Mouse (Mus musculus) brain, adult 2 months (tissue): Measurements from ENCODE around the gene Gm3336.
A peak's percentile ranks its signal among the peaks of the same experiment; 100 is the strongest.

Experiments
- DNase-seq: peaks from one replicate; pipeline ENCODE4 v3.0.0; 2011; ENCODE audit warnings: low read depth, low spot score

Gene Gm3336

DNA sequence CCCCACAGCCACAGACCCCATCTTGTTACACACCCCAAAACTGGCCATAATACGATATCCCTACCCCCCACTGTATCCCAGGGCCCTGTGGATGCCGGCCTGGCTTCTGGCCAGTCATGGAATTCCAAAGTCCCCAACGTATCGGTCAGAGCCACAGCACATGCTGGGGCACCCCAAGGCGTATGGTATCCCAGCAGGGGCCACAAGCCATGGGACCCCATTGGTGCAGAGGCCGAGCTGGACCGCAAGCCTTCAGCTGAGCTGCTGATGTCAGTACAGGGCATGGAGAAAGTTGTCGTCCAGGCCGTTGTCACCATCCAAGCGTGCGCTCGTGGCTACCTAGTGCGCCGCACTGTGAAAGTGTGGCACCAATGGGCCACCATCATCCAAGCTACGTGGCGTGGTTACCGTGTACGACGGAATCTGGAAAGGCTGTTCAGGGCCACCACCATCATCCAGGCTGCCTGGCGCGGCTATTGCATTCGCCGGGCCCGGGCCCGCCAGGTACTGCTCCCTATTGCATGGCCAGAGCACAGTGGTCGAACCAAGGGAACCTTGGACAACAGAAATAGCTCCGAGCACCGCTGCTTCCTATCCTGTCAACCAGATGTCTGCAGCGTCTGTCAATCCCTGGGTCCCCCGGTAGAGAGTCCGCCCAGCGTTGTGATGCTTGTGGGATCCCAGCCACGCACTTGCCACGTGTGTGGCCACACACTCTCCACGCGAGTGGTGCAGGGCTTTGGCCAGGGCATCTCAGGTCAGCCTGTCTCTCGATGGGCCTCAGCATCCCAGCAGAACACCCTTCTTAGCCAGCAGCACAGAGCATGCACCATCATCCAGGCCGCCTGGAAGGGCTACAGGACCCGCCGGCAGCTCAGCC, 1.6 kb upstream of the Gm3336 start:
- no peak for DNase-seq

DNA sequence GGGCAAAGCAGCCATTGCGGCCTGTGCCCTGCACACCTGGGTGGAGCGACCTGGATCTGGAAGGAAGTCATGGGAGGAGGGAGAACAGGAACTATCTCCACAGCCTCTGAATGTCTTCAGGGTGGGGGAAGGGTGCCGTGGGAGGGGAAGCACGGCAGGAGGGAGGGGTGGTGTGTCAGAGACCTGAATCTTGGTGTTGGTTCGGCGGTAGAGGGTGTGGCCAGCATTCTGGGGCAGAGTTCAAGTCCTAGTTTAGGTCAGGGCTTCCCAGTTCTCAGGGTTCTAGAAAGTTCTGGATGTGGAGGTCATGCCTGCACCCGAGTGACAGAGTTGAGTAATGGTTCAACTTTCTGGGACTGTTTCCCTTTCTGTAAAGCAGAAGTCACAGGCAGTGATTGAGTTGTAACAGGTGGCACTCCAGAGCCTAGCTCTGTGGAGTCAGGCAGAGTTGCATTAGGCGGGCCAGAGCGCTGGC, 1.5 kb downstream of the Gm3336 start:
- DNase-seq, result no peak

DNA sequence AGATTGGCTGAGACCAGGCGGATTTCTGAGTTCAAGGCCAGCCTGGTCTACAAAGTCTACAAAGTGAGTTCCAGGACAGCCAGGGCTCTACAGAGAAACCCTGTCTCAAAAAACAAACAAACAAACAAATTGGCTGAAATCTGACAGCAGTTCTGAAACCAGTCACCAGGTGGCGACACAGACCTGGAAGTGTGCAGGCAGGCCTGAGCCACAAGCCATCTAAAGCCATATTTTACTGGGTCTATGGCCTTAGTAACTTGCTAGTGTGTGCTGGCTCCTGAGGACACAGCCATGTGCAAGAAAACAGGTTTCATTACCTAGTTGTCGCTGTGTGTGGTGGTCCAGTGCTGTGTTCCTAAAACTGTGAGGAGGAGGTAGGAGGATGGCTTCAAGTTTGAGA, 2.4 kb downstream of the Gm3336 start:
- peak; percentile 84 for DNase-seq

DNA sequence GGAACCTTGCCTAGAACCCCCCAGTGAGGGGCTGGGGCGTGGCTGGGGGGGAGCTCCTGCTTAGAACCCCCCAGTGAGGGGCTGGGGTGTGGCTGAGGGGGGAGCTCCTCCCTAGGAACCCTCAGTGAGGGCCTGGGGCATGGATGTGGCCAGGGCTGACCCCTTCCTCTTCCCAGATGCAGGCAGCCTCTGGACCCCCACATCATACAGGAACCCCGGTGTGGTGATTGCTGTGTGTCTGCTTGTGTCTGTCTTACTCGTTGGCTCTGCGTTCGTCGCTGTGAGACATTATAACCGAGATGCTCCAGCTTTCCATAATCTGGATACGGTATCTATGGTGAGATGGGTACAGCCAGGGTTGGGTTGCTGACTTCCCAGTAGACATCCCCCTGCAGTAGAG, 3.3 kb downstream of the Gm3336 start:
- no peak for DNase-seq

DNA sequence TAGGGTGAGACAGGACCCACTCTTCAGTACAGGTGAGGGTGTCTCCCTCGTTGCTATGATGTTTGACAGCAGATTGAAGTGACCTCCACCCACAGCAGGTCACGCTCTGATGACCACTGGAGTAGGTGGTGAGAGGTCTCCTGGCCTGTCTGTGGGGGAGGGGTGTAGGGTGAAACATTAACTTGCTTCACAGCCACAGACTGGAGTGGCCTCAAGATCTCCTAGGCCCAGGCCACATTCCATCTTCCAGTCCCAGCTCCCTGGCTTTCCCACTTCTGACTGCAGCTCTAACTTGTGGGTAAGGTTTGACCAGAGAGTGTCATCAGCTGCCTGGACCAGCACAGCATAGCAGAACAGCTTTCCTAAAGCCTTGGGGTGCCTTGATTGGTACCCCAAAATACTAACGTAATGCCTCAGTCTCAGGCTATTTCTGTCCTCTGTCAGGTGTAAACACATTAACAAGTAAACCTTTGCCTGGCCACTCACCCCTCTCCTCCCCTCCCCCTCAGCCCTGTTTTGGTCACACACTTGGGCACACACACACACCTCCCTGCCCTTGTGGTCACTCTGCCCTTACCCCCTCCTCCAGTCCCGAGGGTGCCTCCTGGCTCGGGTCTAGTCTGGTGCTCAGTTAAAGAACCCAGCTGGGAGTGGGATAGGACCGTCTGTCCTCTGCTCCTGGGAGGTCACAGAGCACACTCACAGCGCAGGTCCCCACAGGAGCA, 5.3 kb downstream of the Gm3336 start, which contains the start of gene Pde4c:
TSS of gene Pde4c (plus strand) at position 235 of the 725 bp plus-strand sequence.
- DNase-seq, result no peak

DNA sequence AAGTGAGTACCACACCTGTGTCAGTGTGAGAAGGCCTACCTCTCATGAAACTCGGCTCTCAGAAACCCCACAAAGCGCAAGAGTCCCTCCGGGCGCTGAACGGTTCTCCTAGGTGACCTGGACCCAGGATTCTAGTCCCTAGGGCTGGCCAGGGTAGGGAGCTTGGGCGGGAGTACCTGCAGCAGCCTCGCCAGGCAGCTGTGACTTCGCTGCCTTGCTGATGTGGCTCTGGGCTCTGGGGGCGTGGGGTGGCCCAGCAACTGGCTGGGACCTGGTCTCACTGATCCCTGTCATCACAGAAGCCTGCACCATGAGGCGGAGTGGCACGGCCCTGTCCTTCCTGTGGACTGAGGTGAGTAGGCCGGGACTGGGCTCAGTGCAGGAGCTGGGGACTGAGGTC, 5.9 kb downstream of the Gm3336 start:
- no peak for DNase-seq

DNA sequence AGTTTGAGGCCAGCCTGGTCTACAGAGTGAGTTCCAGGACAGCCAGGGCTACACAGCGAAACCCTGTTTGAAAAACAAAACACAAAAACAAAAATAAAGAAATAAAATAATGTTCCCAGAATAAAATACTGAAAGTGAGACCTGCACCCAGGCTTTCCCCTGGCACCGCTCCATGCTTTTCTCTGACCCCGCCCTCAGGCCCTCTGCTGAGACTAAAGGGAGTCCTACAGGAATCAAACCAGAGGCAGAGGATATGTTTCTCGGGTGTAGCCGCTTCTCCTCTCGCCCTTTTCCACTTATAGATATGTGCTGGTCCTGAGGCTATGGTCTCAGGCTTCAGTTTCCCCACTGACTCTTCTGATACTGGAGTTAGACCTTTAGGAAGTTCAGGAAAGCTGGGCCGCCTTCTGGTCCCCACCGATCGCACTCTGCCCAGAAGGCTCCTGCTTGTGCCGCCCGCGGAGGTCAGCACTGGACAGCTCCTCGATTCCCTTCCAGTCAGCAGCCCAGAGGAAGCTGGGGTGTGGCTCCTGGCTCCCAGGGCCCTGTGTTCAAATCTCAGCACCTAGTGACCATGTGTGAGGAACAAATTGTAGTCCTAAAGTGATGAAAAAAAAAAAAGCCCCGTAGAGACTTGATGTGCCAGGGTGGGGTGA, 7.6 kb downstream of the Gm3336 start:
- DNase-seq, result no peak

DNA sequence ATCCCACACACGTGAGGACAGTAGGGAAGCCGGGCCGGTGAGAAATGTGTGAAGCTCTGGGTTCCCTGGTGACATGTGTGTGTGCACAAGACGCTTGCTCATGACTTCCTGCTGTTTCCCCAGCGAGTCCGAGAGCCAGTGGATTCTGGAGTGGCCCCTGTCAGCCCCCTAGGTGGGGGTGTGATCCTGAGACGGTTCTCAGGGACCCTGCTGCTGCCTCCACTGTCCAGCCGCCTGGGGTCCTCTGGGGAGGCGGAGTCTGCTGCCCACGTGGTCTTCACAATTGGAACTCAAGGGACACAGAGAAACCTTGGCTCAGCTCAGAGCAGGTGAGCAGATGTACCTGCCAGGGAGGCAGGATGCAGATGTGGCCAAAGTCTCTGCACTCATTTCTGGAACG, 8.4 kb downstream of the Gm3336 start:
- DNase-seq, result no peak

DNA sequence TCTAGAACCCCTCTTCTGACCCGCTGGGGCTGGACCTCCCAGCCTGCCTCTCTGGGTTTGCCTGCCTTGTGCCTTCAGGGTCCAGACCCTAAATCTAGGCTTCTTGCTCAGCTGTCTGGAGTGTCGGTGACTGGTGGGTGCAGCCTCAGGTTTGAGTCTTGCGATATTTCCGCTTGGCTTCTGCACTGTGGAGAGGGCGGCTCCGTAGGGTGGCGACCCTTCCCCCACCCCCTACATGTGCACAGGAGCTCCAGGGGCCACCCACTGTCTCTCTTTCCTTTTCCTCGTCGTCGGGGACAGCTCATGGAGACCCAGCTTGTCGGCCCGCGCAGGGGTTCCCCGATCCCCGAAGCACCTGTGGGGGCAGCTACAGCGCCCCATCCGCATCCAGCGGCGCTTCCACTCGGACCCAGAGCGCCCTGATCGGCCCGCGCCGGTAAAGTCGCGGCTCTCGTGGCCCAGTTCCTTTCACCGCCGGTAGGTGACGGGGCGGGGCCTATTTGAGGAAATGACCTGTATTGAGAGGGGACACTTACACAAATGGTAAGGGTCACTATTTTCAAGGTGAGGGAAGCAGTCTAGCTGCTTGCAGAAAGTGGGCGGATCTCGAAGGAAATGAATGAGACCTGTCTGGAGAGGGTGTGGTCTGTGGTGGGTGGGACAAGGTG, 11.6 kb downstream of the Gm3336 start:
- DNase-seq, result no peak

DNA sequence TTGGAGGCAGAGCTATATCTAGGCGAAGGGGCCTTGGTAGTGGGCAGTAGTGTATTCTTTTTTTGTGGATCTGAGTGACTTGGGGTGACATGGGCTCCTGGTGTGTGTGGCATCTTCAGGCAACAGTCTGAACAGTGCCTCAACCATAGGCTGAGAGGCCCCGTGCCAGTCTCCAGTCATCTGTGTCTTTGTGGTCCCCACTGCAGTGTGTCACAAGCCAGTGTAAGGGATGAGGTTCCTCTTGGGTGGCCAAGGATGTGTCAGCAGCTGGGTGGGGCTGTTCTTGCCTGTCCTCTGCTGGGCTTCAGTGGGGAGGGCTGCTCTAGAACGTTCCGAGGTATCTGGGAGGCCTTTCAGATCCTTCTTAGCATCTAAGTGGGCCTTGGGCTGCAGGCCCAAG, 12.6 kb downstream of the Gm3336 start:
- DNase-seq, result no peak

DNA sequence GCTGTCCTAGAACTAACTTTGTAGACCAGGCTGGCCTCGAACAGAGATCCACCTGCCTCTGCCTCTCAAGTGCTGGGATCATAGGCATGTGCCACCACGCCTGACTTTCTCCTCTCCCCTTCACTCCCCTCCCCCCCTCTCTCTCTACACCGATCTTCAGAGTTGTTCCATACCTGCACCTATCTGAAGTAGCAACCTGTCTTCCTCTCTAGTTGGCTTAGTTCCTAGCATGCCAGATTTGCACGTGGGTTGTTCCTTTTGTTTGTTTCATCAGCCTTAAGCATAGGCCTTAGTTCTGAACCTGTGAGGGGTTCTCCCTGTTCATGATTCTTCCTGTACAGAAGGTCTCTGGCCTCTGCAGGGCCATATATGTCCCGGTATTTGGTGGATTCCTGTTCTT, 19.4 kb downstream of the Gm3336 start:
- DNase-seq, result no peak

DNA sequence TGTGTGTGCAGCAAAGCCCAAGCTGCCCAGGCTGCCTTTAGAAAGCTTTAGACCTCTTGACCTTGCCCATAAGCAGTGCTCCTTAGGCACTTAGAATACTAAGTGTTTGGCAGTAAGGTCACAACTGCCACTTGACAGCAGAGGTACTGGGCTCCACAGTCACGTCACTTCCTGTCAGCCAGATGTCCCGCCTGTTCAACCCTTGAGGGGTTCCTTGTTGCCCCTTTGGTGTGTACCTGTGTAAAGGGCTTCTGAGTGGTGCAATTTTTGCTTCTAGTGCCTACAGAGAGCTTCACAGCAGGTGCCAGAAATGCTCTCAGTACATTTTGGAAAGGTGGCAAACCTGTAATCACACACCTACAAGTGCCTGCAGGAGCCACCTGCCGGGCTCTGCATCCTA, 19.9 kb downstream of the Gm3336 start:
- no peak for DNase-seq

DNA sequence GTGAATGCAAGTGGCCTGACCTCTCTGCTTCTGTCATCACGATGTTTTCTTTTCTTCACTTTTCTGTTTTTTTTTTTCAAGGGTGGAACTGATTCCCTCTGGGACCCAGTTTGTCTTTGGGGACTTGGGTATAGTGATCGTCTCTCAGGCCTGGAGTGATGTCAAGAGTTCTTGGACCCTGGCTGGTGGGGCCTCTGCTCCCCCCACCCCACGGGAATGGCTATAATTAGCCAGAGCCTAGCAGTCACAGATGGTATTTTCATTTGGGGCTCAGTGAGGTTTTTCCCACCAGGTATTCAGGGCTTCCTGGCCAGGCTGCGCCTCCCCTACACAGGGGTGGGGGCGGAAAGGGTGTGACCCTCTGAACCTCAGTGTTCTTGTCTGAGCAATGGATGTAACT, 23.3 kb downstream of the Gm3336 start:
- DNase-seq, result no peak

DNA sequence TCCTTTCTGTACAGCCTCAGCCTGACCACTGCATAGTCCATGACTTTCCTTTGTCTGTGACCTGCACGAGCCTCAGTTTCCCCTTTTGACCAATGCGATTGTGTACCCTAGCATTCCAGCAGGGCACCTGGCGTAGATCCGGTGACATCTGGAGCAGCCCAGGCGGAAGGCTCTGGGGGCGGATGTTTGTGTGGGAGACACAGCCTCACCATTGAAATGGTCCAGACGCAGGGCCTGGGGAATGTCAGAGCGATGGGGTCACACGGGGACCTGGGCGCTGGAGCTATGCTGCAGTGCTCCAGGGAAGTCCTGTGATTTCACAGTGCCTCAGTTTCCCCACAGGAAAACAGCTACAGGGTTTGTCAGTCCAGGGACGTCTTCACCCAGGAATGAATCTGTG, 23.8 kb downstream of the Gm3336 start:
- no peak for DNase-seq

DNA sequence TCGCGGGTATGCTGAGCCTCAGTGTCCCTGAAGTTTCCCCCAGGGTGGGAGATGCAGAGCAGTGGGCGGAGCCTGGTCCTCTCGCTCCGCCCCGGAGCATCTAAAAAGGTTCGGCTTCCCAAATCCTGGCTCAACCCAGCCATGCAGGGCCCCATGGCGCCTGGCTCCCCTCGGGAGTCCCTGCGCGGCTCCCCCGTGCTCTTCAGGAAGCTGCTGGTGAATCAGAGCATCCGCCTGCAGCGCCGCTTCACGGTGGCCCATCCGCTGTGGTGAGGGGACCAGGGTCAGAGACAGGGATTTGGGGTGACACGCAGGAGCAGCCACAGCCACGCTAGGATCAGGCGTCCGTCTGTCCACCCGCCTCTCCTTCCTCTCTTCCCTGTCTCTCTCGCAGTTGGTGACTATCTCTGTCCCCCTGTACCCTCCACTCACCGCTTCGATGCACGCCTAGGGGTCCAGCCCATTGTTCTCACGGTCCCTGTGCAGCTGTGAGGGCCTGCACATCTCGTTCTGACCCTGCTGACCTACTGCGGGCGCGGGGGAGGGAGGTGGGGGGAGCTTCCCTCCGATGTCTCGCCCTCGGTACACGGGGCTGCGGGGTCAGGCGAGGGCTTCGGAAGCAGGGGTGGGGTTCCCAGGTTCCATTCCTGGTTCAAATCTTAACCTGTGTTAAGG, 24.8 kb downstream of the Gm3336 start:
- peak; percentile 42 for DNase-seq

DNA sequence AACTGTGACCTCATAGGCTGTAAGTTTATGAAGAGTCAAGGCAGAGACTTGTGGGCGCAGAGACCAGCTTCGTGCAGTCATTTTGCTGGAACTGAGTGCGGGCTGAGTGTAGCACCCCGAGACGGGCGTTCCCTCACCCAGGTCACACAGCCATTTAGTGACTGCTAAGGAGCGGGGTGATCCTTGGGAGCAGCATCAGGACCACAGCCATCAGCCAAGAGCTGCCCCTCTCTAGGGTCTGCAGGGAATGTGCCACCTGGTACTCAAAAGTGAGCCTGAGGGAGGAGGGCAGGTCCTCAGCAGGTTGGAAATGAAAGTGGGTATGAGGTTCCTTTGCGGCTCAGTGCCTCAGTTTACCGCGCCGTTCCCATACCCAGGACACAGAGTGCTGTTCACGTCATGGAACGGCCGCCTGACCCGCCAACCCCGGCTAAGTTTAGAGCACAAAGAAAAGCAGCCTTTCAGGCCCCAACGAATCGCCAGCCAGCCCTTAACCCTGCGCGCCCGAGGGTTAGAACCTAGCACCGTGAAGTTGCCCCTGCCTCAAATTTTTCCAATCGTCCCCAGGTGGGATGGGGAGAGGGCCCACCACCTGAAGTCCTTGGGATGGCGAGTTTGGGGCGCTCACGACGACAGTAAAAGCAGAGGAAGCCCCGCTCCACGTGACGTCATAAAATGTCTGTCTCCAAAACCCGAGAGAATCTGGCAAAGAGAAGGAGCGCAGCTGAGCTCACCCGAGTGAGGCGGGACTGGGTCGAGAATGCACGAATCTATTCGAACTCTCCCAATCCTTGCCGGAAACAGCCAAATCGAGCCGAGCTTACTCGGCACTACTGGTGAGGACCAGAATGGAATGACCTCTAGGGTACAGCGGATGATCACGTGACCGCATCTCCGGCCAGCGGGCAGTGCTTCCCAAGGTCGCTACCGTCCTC, 25.6 kb downstream of the Gm3336 start:
- peak; percentile 66 for DNase-seq

DNA sequence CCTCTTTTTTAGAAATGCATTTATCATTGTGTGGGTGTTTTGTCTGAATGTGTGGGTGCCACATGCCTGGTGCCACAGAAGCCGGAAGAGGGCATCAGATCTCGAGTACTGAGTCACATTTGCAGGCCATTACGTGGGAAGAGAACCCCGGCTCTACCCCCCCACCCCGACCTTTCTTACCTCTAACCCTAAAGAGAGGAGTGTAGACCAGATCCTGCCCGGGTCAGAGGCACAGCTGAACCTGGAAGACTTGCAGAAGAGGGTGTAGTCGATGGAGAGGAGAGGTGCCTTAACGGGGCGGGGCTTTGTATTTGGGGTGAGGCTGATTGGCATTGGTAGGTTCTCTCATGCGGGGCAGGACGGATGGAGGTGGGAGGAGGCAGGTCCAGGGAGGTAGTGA, 26.5 kb downstream of the Gm3336 start:
- DNase-seq, result no peak

DNA sequence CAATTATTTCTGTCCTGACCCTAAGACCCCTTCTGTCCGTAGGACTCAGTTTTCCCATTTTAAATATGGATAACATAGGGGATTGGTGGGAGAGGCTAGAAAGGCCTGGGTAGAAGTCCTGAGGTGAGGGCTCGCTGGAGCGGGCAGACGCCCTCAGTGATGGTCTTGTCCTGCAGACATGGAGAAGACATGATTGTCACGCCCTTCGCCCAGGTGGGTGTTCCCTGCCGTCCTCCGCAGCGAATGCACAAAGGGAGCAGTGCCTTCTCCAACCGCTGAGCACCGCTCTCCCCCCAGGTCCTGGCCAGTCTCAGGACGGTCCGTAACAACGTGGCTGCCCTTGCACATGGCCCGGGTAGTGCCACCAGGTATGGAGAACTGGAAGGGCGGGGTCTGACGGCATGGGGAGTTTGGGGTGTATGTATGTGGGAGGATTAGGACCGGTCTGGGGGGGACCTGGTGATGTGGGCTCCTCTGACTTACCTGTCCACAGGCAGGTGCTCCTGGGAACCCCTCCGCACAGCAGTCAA, 27.4 kb downstream of the Gm3336 start:
- no peak for DNase-seq

DNA sequence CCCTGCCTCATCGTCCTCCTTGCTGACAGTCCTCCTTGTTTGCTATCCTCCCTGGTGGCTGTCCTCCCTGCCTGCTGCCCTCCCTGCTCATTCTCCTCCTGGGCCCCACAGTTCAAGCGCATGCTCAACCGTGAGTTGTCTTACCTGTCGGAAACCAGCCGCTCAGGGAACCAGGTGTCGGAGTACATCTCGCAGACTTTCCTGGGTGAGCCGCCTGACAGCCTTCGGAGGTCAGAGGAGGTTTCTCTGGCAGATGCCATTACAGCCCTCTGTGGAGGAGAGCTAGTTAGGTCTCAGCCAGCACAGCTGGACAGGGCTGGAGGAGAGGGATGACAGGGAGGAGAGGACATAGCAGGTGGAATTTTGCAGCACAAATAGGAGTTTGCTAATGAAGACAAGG, 28.3 kb downstream of the Gm3336 start:
- no peak for DNase-seq
